Mouse (Mus musculus) heart, postnatal 14 days (tissue): Measurements from ENCODE around the gene Asb1. TPM values are rescaled to one million over a fixed set of nuclear protein-coding genes. Genes with fewer than 3 reads are reported as not detected.

Experiments used
- DNase-seq, 2 experiments: peaks; one replicate each; pipeline ENCODE4 v3.0.0; 2021 to 2022
- intact Hi-C: fragments of 180-260 bp; cut with DNase I; formaldehyde crosslinking; loops from one replicate; pipeline ENCODE4 v1.15.1; 2025
- long read RNA-seq, 2 experiments: library from polyadenylated mRNA; stranded (forward); transcript quantifications; one replicate each; pipeline ENCODE4 v2.0.0; 2021
- total RNA-seq, 2 experiments: library from RNA; stranded (reverse); gene quantifications; 2 replicates each; pipeline ENCODE4 v1.2.3; 2021

The Asb1 gene
- 10 to 100 TPM; 19.8 to 20.3 TPM for total RNA-seq
- long read RNA-seq, experiment 1, full-length matches to known transcripts: 18 of 24 reads
- long read RNA-seq, experiment 1, partial matches to known transcripts: 1 of 24 reads
- long read RNA-seq, experiment 1, other reads (novel, unspliced or antisense): 5 of 24 reads
- long read RNA-seq, experiment 2, full-length matches to known transcripts: 12 of 14 reads
- long read RNA-seq, experiment 2, partial matches to known transcripts: 0 of 14 reads
- long read RNA-seq, experiment 2, other reads (novel, unspliced or antisense): 2 of 14 reads

GRCm38 (mm10) chr1:91540271-91540826, at the start of gene Asb1:
Gene Asb1, plus strand, starts transcription at chr1:91540544.
- peak; percentile 94 to 96 for DNase-seq
- intact Hi-C loops: no loop called here

- intact Hi-C loops: no loop called here
- DNase-seq: no peak
Measured at GRCm38 (mm10) chr1:91492740-91493139, 47.6 kb upstream of the Asb1 start.

- intact Hi-C loops: no loop called here
- no peak for DNase-seq
Measured at GRCm38 (mm10) chr1:91493938-91494337, 46.4 kb upstream of the Asb1 start.

- intact Hi-C loops: no loop called here
- peak; percentile 94 to 96 for DNase-seq
Measured at GRCm38 (mm10) chr1:91494457-91495140, 45.7 kb upstream of the Asb1 start, which contains the start of gene Traf3ip1. Gene Traf3ip1, plus strand, starts transcription at chr1:91494647.

- intact Hi-C loops: no loop called here
- DNase-seq: no peak
Measured at GRCm38 (mm10) chr1:91495321-91495720, 45.0 kb upstream of the Asb1 start.

- DNase-seq: no peak
- intact Hi-C loops: no loop called here
Measured at GRCm38 (mm10) chr1:91498579-91498978, 41.8 kb upstream of the Asb1 start.

GRCm38 (mm10) chr1:91504615-91505014, 35.7 kb upstream of the Asb1 start:
- intact Hi-C loops: no loop called here
- DNase-seq: no peak

GRCm38 (mm10) chr1:91514916-91515315, 25.4 kb upstream of the Asb1 start:
- no peak for DNase-seq

GRCm38 (mm10) chr1:91515642-91516041, 24.7 kb upstream of the Asb1 start:
- intact Hi-C loops: no loop called here
- no peak for DNase-seq

More at GRCm38 (mm10) chr1:91514916-91515315, 25.4 kb upstream of the Asb1 start:
- intact Hi-C loops: no loop called here

- intact Hi-C loops: loop anchor here (1.0 to 5.0 kb wide), 3 partner anchors 41 to 1089 kb away; no protein-coding TSS in a partner anchor
- peak; percentile 61 to 74 for DNase-seq
Measured at GRCm38 (mm10) chr1:91523759-91524158, 16.6 kb upstream of the Asb1 start.

- peak; percentile 39 to 63 for DNase-seq
- intact Hi-C loops: loop anchor here (2.0 kb wide), 1 partner anchor 349 kb away; no protein-coding TSS in a partner anchor
Measured at GRCm38 (mm10) chr1:91525838-91526237, 14.5 kb upstream of the Asb1 start.

- DNase-seq: no peak
- intact Hi-C loops: no loop called here
Measured at GRCm38 (mm10) chr1:91530166-91530565, 10.2 kb upstream of the Asb1 start.

GRCm38 (mm10) chr1:91532243-91532642, 8.1 kb upstream of the Asb1 start:
- no peak for DNase-seq
- intact Hi-C loops: no loop called here

GRCm38 (mm10) chr1:91532892-91533291, 7.5 kb upstream of the Asb1 start:
- DNase-seq: peak in 1 of 2 experiments; percentile 45
- intact Hi-C loops: no loop called here

GRCm38 (mm10) chr1:91533483-91533882, 6.9 kb upstream of the Asb1 start:
- DNase-seq: peak; percentile 21 to 38

GRCm38 (mm10) chr1:91533961-91534723, 6.2 kb upstream of the Asb1 start:
- intact Hi-C loops: no loop called here

More at GRCm38 (mm10) chr1:91533483-91533882, 6.9 kb upstream of the Asb1 start:
- intact Hi-C loops: no loop called here

GRCm38 (mm10) chr1:91537786-91538569, 2.4 kb upstream of the Asb1 start:
- no peak for DNase-seq
- intact Hi-C loops: no loop called here

More at GRCm38 (mm10) chr1:91533961-91534723, 6.2 kb upstream of the Asb1 start:
- no peak for DNase-seq

- intact Hi-C loops: no loop called here
- DNase-seq: no peak
Measured at GRCm38 (mm10) chr1:91538570-91538929, 1.8 kb upstream of the Asb1 start.

- intact Hi-C loops: no loop called here
- no peak for DNase-seq
Measured at GRCm38 (mm10) chr1:91539246-91539645, 1.1 kb upstream of the Asb1 start.
